Mouse (Mus musculus) layer of hippocampus, postnatal 14 days (tissue): ENCODE data around the gene Brms1l. TPM values are rescaled to one million over a fixed set of nuclear protein-coding genes. Genes with fewer than 3 reads are reported as not detected.
A peak's percentile ranks its signal among the peaks of the same experiment; 100 is the strongest.

Experiments used
- DNase-seq, 2 experiments: peaks; one replicate each; pipeline ENCODE4 v3.0.0; 2021 to 2022; ENCODE audit warnings: low spot score in 2 of 2, mixed read lengths in 1 of 2
- microRNA-seq, 2 experiments: library from miRNA; unstranded; fragments of <30 nt; microRNA quantifications; one replicate each; pipeline ENCODE4 v1.2.0; 2021
- total RNA-seq, 2 experiments: library from RNA; stranded (reverse); gene quantifications; 2 replicates each; pipeline ENCODE4 v1.2.3; 2021

Gene Brms1l
- total RNA-seq, 2 experiments from 2014 or later: 62.7 to 64.6 TPM

DNA sequence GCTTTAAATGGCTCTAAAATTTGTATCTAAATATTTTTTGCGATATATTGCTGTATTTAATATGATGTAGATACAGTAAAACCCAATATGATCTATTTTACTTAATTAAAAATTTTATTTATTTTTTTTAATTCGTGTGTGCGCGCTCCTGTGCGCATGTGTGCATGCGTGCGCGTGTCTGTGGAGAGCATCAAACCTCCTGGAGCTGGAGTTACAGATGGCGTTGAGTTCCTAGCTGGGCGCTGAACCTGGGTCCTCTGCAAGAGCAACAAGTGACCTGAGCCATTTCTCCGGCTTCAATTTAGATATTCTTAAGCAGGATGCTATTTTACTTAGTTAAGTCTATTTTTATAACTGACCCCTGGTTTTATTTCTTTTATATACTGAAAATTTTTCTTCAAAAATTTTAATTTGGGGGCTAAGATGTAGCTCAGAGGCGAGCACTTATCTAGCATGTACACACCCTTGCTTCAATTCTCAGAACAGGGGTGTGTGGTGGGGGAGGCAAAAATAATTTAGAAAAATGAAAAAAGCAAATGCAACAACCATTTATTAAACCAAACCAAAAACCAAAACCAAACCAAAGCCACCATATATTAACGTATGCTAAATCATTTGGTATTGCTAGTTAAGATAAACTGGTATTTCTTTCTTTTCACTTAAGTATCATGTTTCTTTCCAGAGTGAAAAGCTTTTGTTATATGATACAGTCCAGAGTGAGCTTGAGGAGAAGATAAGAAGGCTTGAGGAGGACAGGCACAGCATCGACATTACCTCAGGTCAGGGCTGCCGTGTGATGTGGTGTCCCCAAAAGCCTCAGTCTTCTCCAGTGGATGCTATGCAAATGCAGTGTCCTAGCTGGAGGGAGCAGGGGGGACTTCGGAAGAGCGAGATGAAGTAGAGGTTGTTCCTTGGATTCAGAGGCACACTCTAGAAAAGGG lies 23.6 kb downstream of the Brms1l start:
- no peak for DNase-seq

DNA sequence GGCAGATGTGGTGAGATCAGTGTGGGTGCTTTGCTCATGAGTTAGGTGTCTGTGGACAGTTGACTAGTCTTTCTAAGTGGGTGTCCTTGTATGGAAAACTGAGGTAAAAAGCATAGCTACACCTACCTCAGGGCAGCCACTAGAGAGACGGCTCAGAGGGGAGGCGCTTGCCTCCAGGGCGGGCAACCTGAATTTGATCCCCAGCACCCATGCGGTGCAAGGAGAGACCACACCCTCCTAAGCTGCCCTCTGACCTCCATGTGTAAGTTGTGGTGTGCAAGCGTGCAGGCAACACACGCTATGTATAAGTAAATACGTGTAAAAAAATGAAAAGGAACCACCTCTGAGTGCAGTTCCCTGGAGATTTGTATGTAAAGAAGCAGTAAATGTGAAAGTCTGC lies 24.5 kb downstream of the Brms1l start:
- DNase-seq: no peak

DNA sequence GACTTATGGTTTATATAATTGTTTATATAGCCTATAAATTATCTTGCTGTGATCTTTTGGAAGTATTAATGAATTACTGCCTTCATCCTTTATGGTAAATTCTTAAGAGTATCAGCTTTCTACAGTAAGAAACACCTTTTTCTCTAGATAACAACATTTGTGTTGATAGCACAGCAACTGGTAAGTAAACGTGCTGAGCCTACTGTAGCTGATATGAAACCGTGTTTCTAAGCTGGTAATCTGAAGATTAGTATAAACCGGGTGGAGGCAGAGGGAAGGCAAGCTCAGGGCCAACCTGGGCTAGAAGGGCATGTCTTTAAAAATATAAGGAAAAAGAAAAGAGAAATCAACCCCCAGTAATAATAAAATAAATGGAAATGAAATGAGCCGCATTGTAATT lies 31.6 kb downstream of the Brms1l start:
- no peak for DNase-seq

DNA sequence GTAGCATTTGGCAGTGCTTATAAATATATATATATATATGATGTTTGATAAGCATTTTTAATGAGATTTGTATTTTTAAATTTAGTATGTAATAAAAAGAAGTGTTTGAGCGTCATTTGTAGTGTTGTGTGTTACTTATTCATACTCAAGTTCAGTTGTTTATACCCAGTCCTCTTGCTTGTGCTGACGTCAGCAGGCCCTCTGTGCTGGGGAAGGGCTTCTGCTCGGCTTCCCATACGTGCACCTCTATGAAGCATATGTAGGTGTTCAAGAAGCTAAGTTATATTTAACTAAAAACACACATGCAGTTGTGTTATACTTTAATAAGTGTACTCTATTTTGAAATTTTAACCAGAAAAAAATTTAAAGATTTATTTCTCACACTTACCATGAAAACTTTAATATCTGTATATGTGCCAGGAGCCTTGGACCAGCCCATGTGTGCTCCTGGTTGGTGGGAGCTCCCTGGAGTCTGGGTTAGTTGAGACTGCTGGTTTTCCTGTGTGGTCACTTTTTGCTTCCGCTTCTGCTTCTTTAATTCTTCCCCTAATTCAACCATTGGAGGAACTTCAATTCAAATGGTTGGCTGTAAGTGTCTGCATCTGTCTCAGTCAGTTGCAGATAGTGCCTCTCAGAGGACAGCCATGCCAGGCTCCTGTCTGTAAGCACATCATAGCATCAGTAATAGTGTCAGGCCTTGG lies 33.6 kb downstream of the Brms1l start:
- DNase-seq: no peak

DNA sequence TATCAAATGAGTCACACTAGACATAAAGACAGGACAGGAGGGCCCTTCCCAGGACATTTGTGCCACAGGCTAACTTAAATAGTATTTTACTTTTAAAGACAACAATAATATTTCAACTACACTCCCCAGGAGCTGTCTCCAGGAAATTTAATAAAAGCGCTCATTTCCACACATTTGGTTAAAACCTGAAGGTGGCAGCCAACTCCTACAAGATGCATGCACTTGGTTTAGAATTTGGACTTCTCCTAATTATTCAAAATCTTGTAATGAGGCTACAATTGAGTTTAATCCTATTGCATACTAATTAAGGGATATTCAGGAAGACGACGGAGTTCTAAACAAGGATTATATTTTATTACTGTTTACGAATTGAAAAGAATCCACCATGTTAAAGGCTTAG lies 49.3 kb downstream of the Brms1l start:
- peak in 1 of 2 experiments; percentile 6 for DNase-seq

DNA sequence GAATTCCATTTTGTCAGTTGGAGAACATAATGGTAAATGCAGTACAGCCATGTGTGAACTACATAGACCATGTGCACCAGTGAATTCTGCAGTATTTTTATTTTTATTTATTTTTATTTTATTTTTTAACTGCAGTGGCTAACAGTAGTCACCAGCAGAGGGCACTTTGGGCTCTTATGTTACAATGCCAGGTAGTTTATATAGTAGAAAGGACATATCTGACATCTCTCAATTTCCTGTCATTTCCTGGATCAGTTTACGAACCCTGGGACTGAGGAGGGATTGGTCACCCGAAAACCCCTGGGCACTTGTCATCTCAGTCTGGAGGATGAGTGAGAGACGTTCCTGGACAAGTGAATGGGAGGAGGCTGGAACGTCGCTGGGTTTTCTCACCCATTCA lies 52.4 kb downstream of the Brms1l start:
- peak; percentile 20 to 34 for DNase-seq

DNA sequence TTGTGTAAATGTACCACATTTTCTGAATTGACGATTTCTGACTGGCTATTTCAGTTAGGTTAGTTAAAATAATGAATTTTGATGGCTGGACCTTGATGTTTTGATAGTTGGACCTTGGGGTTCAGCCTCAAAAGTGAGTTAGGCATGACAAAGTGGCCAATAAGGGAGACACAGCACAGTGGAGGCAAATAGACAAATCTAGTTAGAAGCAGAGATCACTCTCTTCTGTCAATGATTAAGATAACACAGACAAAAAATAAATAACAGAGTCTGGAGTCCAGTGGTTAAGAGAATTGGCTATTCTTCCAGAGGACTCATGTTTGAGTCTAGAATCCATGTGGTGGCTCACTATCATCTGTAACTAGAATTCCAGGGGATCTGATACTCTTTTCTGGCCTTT lies 68.7 kb downstream of the Brms1l start:
- no peak for DNase-seq

DNA sequence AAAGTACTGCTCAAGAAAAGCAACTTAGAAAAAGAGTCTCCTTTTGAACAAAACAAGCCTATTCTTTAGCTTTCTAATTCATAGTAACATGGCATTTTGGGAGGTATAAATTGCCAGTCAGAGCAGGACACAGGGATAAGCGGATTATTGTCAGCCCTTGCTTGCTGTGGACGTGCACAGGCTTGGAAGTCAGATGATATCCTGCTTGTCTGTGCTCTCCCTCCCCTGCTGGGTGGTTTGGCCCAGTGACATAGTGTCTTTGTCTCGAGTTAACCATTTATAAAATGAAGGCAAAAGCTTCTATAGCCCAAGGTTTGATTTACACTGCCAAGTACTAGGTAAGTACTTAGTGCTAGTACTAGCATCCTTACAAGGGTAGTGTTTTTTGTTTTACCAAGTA lies 76.0 kb downstream of the Brms1l start:
- no peak for DNase-seq

DNA sequence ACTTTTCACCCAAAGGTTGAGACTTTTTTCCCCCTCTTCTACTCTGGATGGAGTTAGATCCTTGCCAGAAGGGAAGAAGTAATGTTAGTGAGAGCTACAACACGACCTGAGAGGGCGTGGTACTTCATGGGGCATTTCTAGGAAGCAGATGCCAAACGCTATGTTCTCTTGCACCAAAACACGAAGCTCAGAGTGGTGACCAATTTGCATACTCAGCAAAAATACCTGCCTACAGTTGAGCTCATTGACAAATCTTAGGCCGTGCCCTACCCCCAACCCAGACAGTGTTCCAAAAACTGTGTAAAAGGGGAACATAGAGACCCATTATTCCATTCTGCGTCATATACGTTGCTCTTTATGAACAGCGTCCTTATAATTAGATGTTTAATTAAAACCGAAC lies 77.1 kb downstream of the Brms1l start:
- DNase-seq: no peak

DNA sequence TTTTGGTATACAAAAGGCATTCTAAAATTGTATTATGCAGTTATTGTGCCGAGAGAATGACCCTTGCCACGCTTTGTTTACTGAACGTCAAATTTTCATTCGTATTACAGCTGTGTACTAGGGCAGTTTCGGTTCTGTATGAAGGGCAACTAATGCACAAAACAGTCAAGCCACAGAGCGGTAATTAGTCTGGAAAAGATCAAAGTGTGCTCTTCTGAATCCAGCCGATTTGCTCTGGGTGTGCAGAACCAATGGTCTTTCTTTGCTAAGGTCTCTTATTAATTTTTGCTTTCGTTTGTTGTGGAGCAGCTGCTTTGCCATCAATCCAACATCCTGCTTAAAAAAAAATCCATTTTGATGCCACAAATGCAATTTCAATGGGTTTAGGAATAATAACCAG lies 80.1 kb downstream of the Brms1l start:
- DNase-seq: no peak

DNA sequence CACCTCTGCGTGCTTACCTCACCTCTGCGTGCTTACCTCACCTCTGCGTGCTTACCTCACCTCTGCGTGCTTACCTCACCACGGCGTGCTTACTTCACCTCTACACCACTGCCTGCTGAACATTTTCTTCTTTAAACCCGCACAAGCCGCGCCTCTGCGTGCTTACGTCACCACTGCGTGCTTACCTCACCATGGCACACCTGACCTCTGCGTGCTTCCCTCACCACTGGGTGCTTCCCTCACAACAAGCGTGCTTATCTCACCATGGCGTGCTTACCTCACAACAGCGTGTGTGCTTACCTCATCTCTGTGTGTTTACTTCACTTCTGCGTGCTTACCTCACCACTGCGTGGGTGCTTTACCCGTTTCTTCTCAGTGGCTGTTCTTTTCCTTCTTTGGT lies 80.9 kb downstream of the Brms1l start:
- DNase-seq: no peak

Small RNA genes lying within 50 kb of the gene (microRNA-seq; reads per million reads assigned to microRNA genes)
- gene Gm23394: 3.4 to 7.2 reads per million in 2 experiments

Other genes with a start within 250 kb of the Brms1l start
- gene Insm2, start 236.9 kb upstream of the Brms1l start, total RNA-seq: under 1 TPM; 0.23 to 0.33 TPM
- 100 to 1,000 TPM; 113 to 125 TPM for gene Ralgapa1, start 15.2 kb upstream of the Brms1l start, total RNA-seq